Mouse (Mus musculus) urinary bladder, adult 2 months (tissue): ENCODE measurements around the gene Rab31. TPM values are rescaled to one million over a fixed set of nuclear protein-coding genes. Genes with fewer than 3 reads are reported as not detected.

Source experiments
- polyA plus RNA-seq: library from polyadenylated mRNA; depleted of rRNA; stranded (reverse); fragments of >200 nt; gene quantifications from 2 replicates; pipeline ENCODE4 v1.2.3, GENCODE M21; 2012; rRNA removed

Gene Rab31
- polyA plus RNA-seq, 1 experiment, result 34.2 TPM

Other genes with a start within 250 kb of the Rab31 start
- gene Tmem232, start 232.0 kb downstream of the Rab31 start, polyA plus RNA-seq, result 0.01 and 0.06 TPM in 2 replicates
- gene Vapa, start 159.2 kb downstream of the Rab31 start, polyA plus RNA-seq, result 67.9 and 68.3 TPM in 2 replicates
- gene Txndc2, start 130.6 kb downstream of the Rab31 start, polyA plus RNA-seq, result 0.04 and 0.06 TPM in 2 replicates
- gene Ppp4r1, start 9.8 kb upstream of the Rab31 start, polyA plus RNA-seq, result 37.1 and 37.8 TPM in 2 replicates
- gene Ralbp1, start 113.0 kb upstream of the Rab31 start, polyA plus RNA-seq, result 59.0 and 64.8 TPM in 2 replicates
- gene Twsg1, start 178.5 kb upstream of the Rab31 start, polyA plus RNA-seq, result 86.6 and 99.4 TPM in 2 replicates